Mouse (Mus musculus) stomach, postnatal 0 days (tissue): Measurements from ENCODE around the gene Popdc3.
"Not testable (repeated sequence)": the region's sequence is repeated elsewhere in the genome, so short reads cannot be mapped to it uniquely, and the experiment has no call there.

Experiments
- CTCF ChIP-seq: IDR thresholded peaks from 2 replicates; pipeline ENCODE4 v1.5.1; 2016; ENCODE audit warnings: antibody characterized with exemption, low read depth, mild to moderate bottlenecking, moderate library complexity
- EP300 ChIP-seq: optimal IDR thresholded peaks from 2 replicates; pipeline ENCODE3; 2016; ENCODE audit warnings: antibody characterized with exemption

DNA sequence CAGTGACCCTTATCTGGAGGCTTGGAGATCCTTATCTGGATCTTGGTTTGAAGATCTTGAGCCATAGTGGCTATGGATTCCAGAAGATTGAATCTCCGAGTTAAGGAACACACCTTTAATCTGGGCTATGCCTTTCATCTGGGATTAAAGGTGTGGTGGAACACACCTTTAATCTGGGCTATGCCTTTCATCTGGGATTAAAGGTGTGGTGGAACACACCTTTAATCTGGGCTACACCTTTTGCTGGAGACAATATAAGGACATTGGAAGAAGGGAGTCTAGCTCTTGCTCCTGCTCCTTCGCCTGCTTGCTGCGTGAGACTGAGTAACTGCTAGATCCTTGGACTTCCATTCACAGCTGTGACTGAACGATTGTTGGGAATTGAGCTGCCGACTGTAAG is at the start of gene Popdc3:
- TF ChIP-seq CTCF, EP300: not testable (repeated sequence)
